Mouse (Mus musculus) embryonic facial prominence, embryonic 10.5 days (tissue): ENCODE measurements around the gene Nprl2. TPM values are rescaled to one million over a fixed set of nuclear protein-coding genes. Genes with fewer than 3 reads are reported as not detected.

Source experiments
- DNase-seq: peaks from one replicate; pipeline ENCODE4 v3.0.0-alpha.2; 2017; ENCODE audit warnings: low spot score
- H3K27ac ChIP-seq: fragments of 300-500 bp; sonication (generic); replicated peaks from 2 replicates; pipeline ENCODE4 v1.5.1; 2016; ENCODE audit warnings: mild to moderate bottlenecking
- H3K27me3 ChIP-seq: fragments of 300-500 bp; sonication (generic); replicated peaks from 2 replicates; pipeline ENCODE4 v1.6.1; 2016; ENCODE audit warnings: low read depth, mild to moderate bottlenecking; ENCODE audit not compliant: poor library complexity, severe bottlenecking
- H3K36me3 ChIP-seq: fragments of 300-500 bp; sonication (generic); replicated peaks from 2 replicates; pipeline ENCODE4 v1.6.1; 2016; ENCODE audit warnings: mild to moderate bottlenecking, moderate library complexity
- H3K4me1 ChIP-seq: fragments of 300-500 bp; sonication (generic); 2 replicates; pipeline ENCODE4 v1.6.1; 2016
- H3K4me3 ChIP-seq: fragments of 300-500 bp; sonication (generic); 2 replicates; pipeline ENCODE4 v1.5.1; 2016; ENCODE audit warnings: mild to moderate bottlenecking, moderate library complexity
- H3K9me3 ChIP-seq: fragments of 300-500 bp; sonication (generic); 2 replicates; pipeline ENCODE4 v1.6.1; 2016; ENCODE audit warnings: mild to moderate bottlenecking
- WGBS: fragments of 180-500 bp; shearing (Covaris S2); methylation state at CpG from one replicate; pipeline ENCODE4 v1.1.7; 2016; 5-methylcytosine and 5-hydroxymethylcytosine counted together
- polyA plus RNA-seq: library from polyadenylated mRNA; unstranded; fragments of >200 nt; fragmentation: Nextera tagmentation; extraction: Ambion mirVana; gene quantifications from 2 replicates; pipeline ENCODE4 v1.2.1, GENCODE M21; 2016

Gene Nprl2
- polyA plus RNA-seq, 1 experiment from 2014 or later = 39.4 TPM

GRCm38 (mm10) chr9:107514303-107514955 is 27.6 kb upstream of the Nprl2 start:
- H3K36me3 ChIP-seq = no peaks in the 10 kb centered on the region
- H3K4me1 ChIP-seq = peaks cover 41% of the 10 kb centered on the region
- no peak overlapping the region for H3K27ac ChIP-seq
- no peaks in the 10 kb centered on the region for H3K9me3 ChIP-seq
- WGBS = 26% methylated on average over 14 of the region's 14 CpGs
- H3K27me3 ChIP-seq = 0 out of 2 replicates have a peak, but pooled peaks cover 18% of the 10 kb centered on the region
- peak; percentile 90 for DNase-seq
- H3K4me3 ChIP-seq = no peak overlapping the region

GRCm38 (mm10) chr9:107520331-107520730 is 21.7 kb upstream of the Nprl2 start:
- Histone ChIP-seq H3K36me3 (no peaks in the 10 kb centered on the region), H3K4me3 (no peak overlapping the region), H3K9me3 (no peaks in the 10 kb centered on the region), H3K27ac (no peak overlapping the region; the same call in 1 of the 2 replicates), H3K27me3 (peaks cover 44% of the 10 kb centered on the region), H3K4me1 (peaks cover 30% of the 10 kb centered on the region)
- DNase-seq = no peak
- 65% methylated on average over 6 of the region's 6 CpGs for WGBS

GRCm38 (mm10) chr9:107521190-107521589 is 20.8 kb upstream of the Nprl2 start:
- no peaks in the 10 kb centered on the region for H3K9me3 ChIP-seq
- DNase-seq = no peak
- no peak overlapping the region for H3K27ac ChIP-seq
- WGBS = 67% methylated on average over 5 of the region's 5 CpGs
- no peak overlapping the region for H3K4me3 ChIP-seq
- H3K4me1 ChIP-seq = peaks cover 32% of the 10 kb centered on the region
- H3K27me3 ChIP-seq = peaks cover 53% of the 10 kb centered on the region
- H3K36me3 ChIP-seq = no peaks in the 10 kb centered on the region

- Histone ChIP-seq H3K4me1 (peaks cover 39% of the 10 kb centered on the region), H3K9me3 (no peaks in the 10 kb centered on the region), H3K27ac (peak overlapping the region; percentile 76), H3K27me3 (peaks cover 59% of the 10 kb centered on the region), H3K4me3 (peak overlapping the region; percentile 44), H3K36me3 (no peaks in the 10 kb centered on the region)
- 23% methylated on average over 25 of the region's 25 CpGs for WGBS
- DNase-seq = peak; percentile 51
These were observed 20.2 kb upstream of the Nprl2 start for GRCm38 (mm10) chr9:107521711-107522399.

GRCm38 (mm10) chr9:107522400-107522711 is 19.7 kb upstream of the Nprl2 start:
- H3K36me3 ChIP-seq = no peaks in the 10 kb centered on the region
- peaks cover 64% of the 10 kb centered on the region for H3K27me3 ChIP-seq
- peak overlapping the region; percentile 44 for H3K4me3 ChIP-seq
- peaks cover 39% of the 10 kb centered on the region for H3K4me1 ChIP-seq
- peak overlapping the region; percentile 76 for H3K27ac ChIP-seq
- H3K9me3 ChIP-seq = no peaks in the 10 kb centered on the region
- DNase-seq = no peak
- 44% methylated on average over 2 of the region's 2 CpGs for WGBS

GRCm38 (mm10) chr9:107526198-107527026 is 15.6 kb upstream of the Nprl2 start:
- no peaks in the 10 kb centered on the region for H3K9me3 ChIP-seq
- H3K27ac ChIP-seq = peak overlapping the region; percentile 48; the same call in 1 of the 2 replicates
- no peaks in the 10 kb centered on the region for H3K36me3 ChIP-seq
- peak overlapping the region; percentile 59 for H3K4me3 ChIP-seq
- DNase-seq = peak; percentile 90
- H3K27me3 ChIP-seq = peaks cover 79% of the 10 kb centered on the region
- peaks cover 29% of the 10 kb centered on the region for H3K4me1 ChIP-seq
- WGBS = 4% methylated on average over 44 of the region's 44 CpGs

- H3K27ac ChIP-seq = peak within 1 kb of the TSS; percentile 84
- peak; percentile 94 for DNase-seq
- H3K36me3 ChIP-seq = peaks cover 25% of the 10 kb centered on the region
- peak within 1 kb of the TSS; percentile 93 for H3K4me3 ChIP-seq
- H3K9me3 ChIP-seq = no peaks in the 10 kb centered on the region
- peaks cover 9% of the 10 kb centered on the region; the same call in 1 of the 2 replicates for H3K27me3 ChIP-seq
- H3K4me1 ChIP-seq = peaks cover 40% of the 10 kb centered on the region
- under 1% methylated on average over 48 of the region's 48 CpGs for WGBS
These were observed 8.1 kb upstream of the Nprl2 start, which contains the start of gene Tmem115 for GRCm38 (mm10) chr9:107533791-107534407. Gene Tmem115 (plus strand): TSS chr9:107533945.

GRCm38 (mm10) chr9:107534408-107535202 is 7.4 kb upstream of the Nprl2 start:
- 1% methylated on average over 40 of the region's 40 CpGs for WGBS
- Histone ChIP-seq H3K9me3 (no peaks in the 10 kb centered on the region), H3K4me1 (peaks cover 40% of the 10 kb centered on the region), H3K27ac (peak overlapping the region; percentile 84), H3K36me3 (peaks cover 32% of the 10 kb centered on the region), H3K27me3 (peaks cover 5% of the 10 kb centered on the region; the same call in 1 of the 2 replicates), H3K4me3 (peak overlapping the region; percentile 93)
- peak; percentile 42 for DNase-seq

- Histone ChIP-seq H3K9me3 (no peaks in the 10 kb centered on the region), H3K27me3 (no peaks in the 10 kb centered on the region), H3K27ac (no peak overlapping the region), H3K36me3 (peaks cover 40% of the 10 kb centered on the region), H3K4me3 (no peak overlapping the region), H3K4me1 (peaks cover 68% of the 10 kb centered on the region)
- 92% methylated on average over 7 of the region's 7 CpGs for WGBS
- no peak for DNase-seq
These were observed 3.8 kb upstream of the Nprl2 start for GRCm38 (mm10) chr9:107538231-107538630.

- H3K27me3 ChIP-seq = no peaks in the 10 kb centered on the region
- H3K27ac ChIP-seq = no peak overlapping the region
- no peak overlapping the region for H3K4me3 ChIP-seq
- peaks cover 67% of the 10 kb centered on the region for H3K4me1 ChIP-seq
- DNase-seq = no peak
- 91% methylated on average over 3 of the region's 3 CpGs for WGBS
- peaks cover 45% of the 10 kb centered on the region for H3K36me3 ChIP-seq
- H3K9me3 ChIP-seq = no peaks in the 10 kb centered on the region
These were observed 3.3 kb upstream of the Nprl2 start for GRCm38 (mm10) chr9:107538711-107539110.

GRCm38 (mm10) chr9:107539940-107540339 is 2.1 kb upstream of the Nprl2 start:
- Histone ChIP-seq H3K4me1 (peaks cover 59% of the 10 kb centered on the region), H3K27me3 (no peaks in the 10 kb centered on the region), H3K4me3 (no peak overlapping the region; the same call in 1 of the 2 replicates), H3K36me3 (peaks cover 58% of the 10 kb centered on the region), H3K27ac (no peak overlapping the region), H3K9me3 (no peaks in the 10 kb centered on the region)
- no peak for DNase-seq
- 93% methylated on average over 8 of the region's 8 CpGs for WGBS
